Mouse (Mus musculus): ENCODE data around the gene Fam189a1. TPM values are rescaled to one million over a fixed set of nuclear protein-coding genes. Genes with fewer than 3 reads are reported as not detected.

Gene Fam189a1
- polyA plus RNA-seq, 1 experiment from 2014 or later = 0.66 TPM

- 82% methylated on average over 4 of the region's 4 CpGs for WGBS
- H3K9ac ChIP-seq = no peak overlapping the region
- no peaks in the 10 kb centered on the region for H3K4me1 ChIP-seq
- H3K4me3 ChIP-seq (replicated peaks) = no peak overlapping the region
- H3K27me3 ChIP-seq = no peaks in the 10 kb centered on the region
- no peak for ATAC-seq (replicated peaks; ENCODE audit: low FRiP score)
- no peaks in the 10 kb centered on the region for H3K36me3 ChIP-seq
- no peaks in the 10 kb centered on the region for H3K9me3 ChIP-seq (replicated peaks)
- no peak overlapping the region for H3K4me2 ChIP-seq
- H3K27ac ChIP-seq = no peak overlapping the region
Measured at GRCm38 (mm10) chr7:64973590-64974262, 182.6 kb downstream of the Fam189a1 start.

- no peak for ATAC-seq (replicated peaks; ENCODE audit: low FRiP score)
- no peaks in the 10 kb centered on the region for H3K36me3 ChIP-seq
- WGBS = 84% methylated on average over 3 of the region's 3 CpGs
Measured at GRCm38 (mm10) chr7:64962128-64962527, 194.2 kb downstream of the Fam189a1 start.

GRCm38 (mm10) chr7:64959087-64959486, 197.3 kb downstream of the Fam189a1 start:
- Histone ChIP-seq H3K4me2 (no peak overlapping the region), H3K36me3 (no peaks in the 10 kb centered on the region), H3K9ac (no peak overlapping the region), H3K9me3 (replicated peaks) (no peaks in the 10 kb centered on the region), H3K4me1 (no peaks in the 10 kb centered on the region), H3K27me3 (no peaks in the 10 kb centered on the region), H3K4me3 (replicated peaks) (no peak overlapping the region), H3K27ac (no peak overlapping the region)
- 42% methylated on average over 6 of the region's 6 CpGs for WGBS
- no peak for ATAC-seq (replicated peaks; ENCODE audit: low FRiP score)

More at GRCm38 (mm10) chr7:64962128-64962527, 194.2 kb downstream of the Fam189a1 start:
- Histone ChIP-seq H3K27me3 (no peaks in the 10 kb centered on the region), H3K9me3 (replicated peaks) (no peaks in the 10 kb centered on the region), H3K4me1 (no peaks in the 10 kb centered on the region), H3K27ac (no peak overlapping the region), H3K4me3 (replicated peaks) (no peak overlapping the region), H3K9ac (no peak overlapping the region), H3K4me2 (no peak overlapping the region)

- Histone ChIP-seq H3K36me3 (no peaks in the 10 kb centered on the region), H3K27ac (no peak overlapping the region), H3K9me3 (replicated peaks) (no peaks in the 10 kb centered on the region), H3K4me3 (replicated peaks) (no peak overlapping the region), H3K27me3 (no peaks in the 10 kb centered on the region), H3K4me1 (no peaks in the 10 kb centered on the region), H3K4me2 (no peak overlapping the region), H3K9ac (no peak overlapping the region)
- WGBS = 50% methylated on average over 2 of the region's 2 CpGs
- no peak for ATAC-seq (replicated peaks; ENCODE audit: low FRiP score)
Measured at GRCm38 (mm10) chr7:64952181-64952580, 204.2 kb downstream of the Fam189a1 start.

GRCm38 (mm10) chr7:64950771-64951099, 205.6 kb downstream of the Fam189a1 start:
- Histone ChIP-seq H3K36me3 (no peaks in the 10 kb centered on the region), H3K9ac (no peak overlapping the region), H3K4me1 (no peaks in the 10 kb centered on the region), H3K4me2 (no peak overlapping the region), H3K27me3 (no peaks in the 10 kb centered on the region), H3K4me3 (replicated peaks) (no peak overlapping the region), H3K27ac (no peak overlapping the region), H3K9me3 (replicated peaks) (no peaks in the 10 kb centered on the region)
- 47% methylated on average over 2 of the region's 2 CpGs for WGBS
- no peak for ATAC-seq (replicated peaks; ENCODE audit: low FRiP score)

- no peak overlapping the region for H3K4me2 ChIP-seq
- H3K27ac ChIP-seq = no peak overlapping the region
- H3K9ac ChIP-seq = no peak overlapping the region
- no peak overlapping the region for H3K4me3 ChIP-seq (replicated peaks)
- no peaks in the 10 kb centered on the region for H3K4me1 ChIP-seq
- 48% methylated on average over 12 of the region's 12 CpGs for WGBS
- no peaks in the 10 kb centered on the region for H3K9me3 ChIP-seq (replicated peaks)
- no peak for ATAC-seq (replicated peaks; ENCODE audit: low FRiP score)
- no peaks in the 10 kb centered on the region for H3K36me3 ChIP-seq
- H3K27me3 ChIP-seq = no peaks in the 10 kb centered on the region
Measured at GRCm38 (mm10) chr7:64949910-64950770, 206.2 kb downstream of the Fam189a1 start.

- Histone ChIP-seq H3K4me2 (no peak overlapping the region), H3K9ac (no peak overlapping the region), H3K27me3 (no peaks in the 10 kb centered on the region), H3K4me3 (replicated peaks) (no peak overlapping the region), H3K9me3 (replicated peaks) (no peaks in the 10 kb centered on the region), H3K36me3 (no peaks in the 10 kb centered on the region), H3K4me1 (no peaks in the 10 kb centered on the region), H3K27ac (no peak overlapping the region)
- 75% methylated on average over 1 of the region's 1 CpGs for WGBS
- no peak for ATAC-seq (replicated peaks; ENCODE audit: low FRiP score)
Measured at GRCm38 (mm10) chr7:64949465-64949864, 206.9 kb downstream of the Fam189a1 start.

GRCm38 (mm10) chr7:64944686-64945085, 211.7 kb downstream of the Fam189a1 start:
- 81% methylated on average over 5 of the region's 5 CpGs for WGBS
- Histone ChIP-seq H3K36me3 (no peaks in the 10 kb centered on the region), H3K9ac (no peak overlapping the region), H3K4me1 (no peaks in the 10 kb centered on the region), H3K4me3 (replicated peaks) (no peak overlapping the region), H3K27me3 (no peaks in the 10 kb centered on the region), H3K27ac (no peak overlapping the region), H3K9me3 (replicated peaks) (no peaks in the 10 kb centered on the region), H3K4me2 (no peak overlapping the region)
- no peak for ATAC-seq (replicated peaks; ENCODE audit: low FRiP score)

GRCm38 (mm10) chr7:64944175-64944574, 212.2 kb downstream of the Fam189a1 start:
- Histone ChIP-seq H3K4me2 (no peak overlapping the region), H3K4me3 (replicated peaks) (no peak overlapping the region), H3K36me3 (no peaks in the 10 kb centered on the region), H3K27ac (no peak overlapping the region), H3K4me1 (no peaks in the 10 kb centered on the region), H3K27me3 (no peaks in the 10 kb centered on the region), H3K9me3 (replicated peaks) (no peaks in the 10 kb centered on the region), H3K9ac (no peak overlapping the region)
- WGBS = 71% methylated on average over 8 of the region's 8 CpGs
- ATAC-seq (replicated peaks; ENCODE audit: low FRiP score) = no peak

GRCm38 (mm10) chr7:64936927-64937326, 219.4 kb downstream of the Fam189a1 start:
- WGBS = 89% methylated on average over 4 of the region's 4 CpGs
- H3K9ac ChIP-seq = no peak overlapping the region

GRCm38 (mm10) chr7:64934115-64934514, 222.3 kb downstream of the Fam189a1 start:
- 61% methylated on average over 3 of the region's 3 CpGs for WGBS
- no peaks in the 10 kb centered on the region for H3K36me3 ChIP-seq
- no peak overlapping the region for H3K4me2 ChIP-seq
- no peak for ATAC-seq (replicated peaks; ENCODE audit: low FRiP score)
- H3K9me3 ChIP-seq (replicated peaks) = no peaks in the 10 kb centered on the region
- no peaks in the 10 kb centered on the region for H3K4me1 ChIP-seq
- no peak overlapping the region for H3K4me3 ChIP-seq (replicated peaks)
- no peak overlapping the region for H3K9ac ChIP-seq
- H3K27ac ChIP-seq = no peak overlapping the region
- no peaks in the 10 kb centered on the region for H3K27me3 ChIP-seq

More at GRCm38 (mm10) chr7:64936927-64937326, 219.4 kb downstream of the Fam189a1 start:
- ATAC-seq (replicated peaks; ENCODE audit: low FRiP score) = no peak
- Histone ChIP-seq H3K27ac (no peak overlapping the region), H3K36me3 (no peaks in the 10 kb centered on the region), H3K9me3 (replicated peaks) (no peaks in the 10 kb centered on the region), H3K27me3 (no peaks in the 10 kb centered on the region), H3K4me3 (replicated peaks) (no peak overlapping the region), H3K4me1 (no peaks in the 10 kb centered on the region), H3K4me2 (no peak overlapping the region)

GRCm38 (mm10) chr7:64930980-64931379, 225.4 kb downstream of the Fam189a1 start:
- Histone ChIP-seq H3K4me3 (replicated peaks) (no peak overlapping the region), H3K9me3 (replicated peaks) (no peaks in the 10 kb centered on the region), H3K9ac (no peak overlapping the region), H3K36me3 (no peaks in the 10 kb centered on the region), H3K27me3 (no peaks in the 10 kb centered on the region), H3K4me1 (no peaks in the 10 kb centered on the region), H3K27ac (no peak overlapping the region), H3K4me2 (no peak overlapping the region)
- 70% methylated on average over 4 of the region's 4 CpGs for WGBS
- no peak for ATAC-seq (replicated peaks; ENCODE audit: low FRiP score)

All from kidney, embryonic 15.5 days (tissue).